Mouse (Mus musculus) olfactory bulb, adult 2 months (tissue): ENCODE measurements at regions not wholly inside any gene's neighbourhood (a gene's known extent, or its start where the extent isn't known, plus 50 kb on each side); places are given as distances from the start of the nearest gene placed in this dataset.

Experiments used
- H3K27ac ChIP-seq: fragments of 200-500 bp; 2 replicates; pipeline ENCODE4 v1.5.1; 2012; ENCODE audit warnings: low read depth, low read length; ENCODE audit not compliant: insufficient read depth
- H3K4me1 ChIP-seq: fragments of 200-500 bp; 2 replicates; pipeline ENCODE4 v1.6.1; 2012; ENCODE audit warnings: low read length; ENCODE audit not compliant: control insufficient read depth, insufficient read depth
- H3K4me3 ChIP-seq: fragments of 200-500 bp; 2 replicates; pipeline ENCODE4 v1.5.1; 2012; ENCODE audit warnings: mild to moderate bottlenecking, low read depth, low read length, moderate library complexity; ENCODE audit not compliant: insufficient read depth
- CTCF ChIP-seq: fragments of 200-500 bp; IDR thresholded peaks from 2 replicates; pipeline ENCODE4 v1.5.1; 2012; ENCODE audit warnings: low read depth, mild to moderate bottlenecking, low read length, moderate library complexity; ENCODE audit not compliant: insufficient read depth
- POLR2A ChIP-seq: fragments of 200-500 bp; IDR thresholded peaks from 2 replicates; pipeline ENCODE4 v1.6.1; 2012; ENCODE audit warnings: mild to moderate bottlenecking, low read depth, low read length, moderate library complexity; ENCODE audit not compliant: insufficient read depth
- WGBS: fragments of 180-500 bp; shearing (Covaris S2); methylation state at CpG from one replicate; pipeline ENCODE4 v1.1.7; 2018; 5-methylcytosine and 5-hydroxymethylcytosine counted together

GRCm38 (mm10) chr7:75360874-75361273, 51.8 kb upstream of the Sv2b start:
- TF ChIP-seq POLR2A, result no peak
- TF ChIP-seq CTCF, result no peak
- no peak overlapping the region for H3K4me3 ChIP-seq
- WGBS, result 39% methylated on average over 6 of the region's 6 CpGs

DNA sequence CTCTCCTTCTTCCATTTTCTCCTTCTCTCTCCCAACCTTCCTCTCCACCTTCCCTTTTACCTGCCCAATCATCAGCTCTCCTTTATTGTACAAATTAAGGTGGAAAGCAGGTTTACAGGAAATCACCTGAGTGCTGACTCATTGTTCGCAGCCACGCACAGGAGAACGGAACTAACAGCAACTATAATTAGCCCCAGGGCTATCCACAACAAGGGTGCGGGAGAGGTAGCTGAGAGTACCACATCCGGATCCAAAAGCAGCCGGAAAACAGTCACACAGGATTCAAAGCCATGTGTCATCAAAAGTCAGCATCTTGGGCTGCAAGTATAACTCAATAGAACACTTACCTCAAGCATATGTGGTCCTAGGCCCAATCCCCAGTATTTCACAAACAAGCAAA, 53.5 kb upstream of the Sv2b start:
- 89% methylated on average over 6 of the region's 6 CpGs for WGBS
- H3K4me1 ChIP-seq, result no peaks in the 10 kb centered on the region
- no peak overlapping the region for H3K27ac ChIP-seq
- no peak overlapping the region for H3K4me3 ChIP-seq
- TF ChIP-seq POLR2A (no peak), CTCF (no peak)

More at GRCm38 (mm10) chr7:75360874-75361273, 51.8 kb upstream of the Sv2b start:
- Histone ChIP-seq H3K27ac (no peak overlapping the region), H3K4me1 (no peaks in the 10 kb centered on the region)

GRCm38 (mm10) chr7:75365480-75365879, 56.4 kb upstream of the Sv2b start:
- Histone ChIP-seq H3K4me3 (no peak overlapping the region), H3K4me1 (no peaks in the 10 kb centered on the region), H3K27ac (no peak overlapping the region)
- TF ChIP-seq CTCF (no peak), POLR2A (no peak)
- 77% methylated on average over 3 of the region's 3 CpGs for WGBS

- TF ChIP-seq CTCF (peak; percentile 55), POLR2A (no peak)
- Histone ChIP-seq H3K4me1 (no peaks in the 10 kb centered on the region), H3K4me3 (no peak overlapping the region), H3K27ac (no peak overlapping the region)
- WGBS, result 9% methylated on average over 8 of the region's 8 CpGs
Observed at GRCm38 (mm10) chr7:75366285-75366882, 57.3 kb upstream of the Sv2b start.

GRCm38 (mm10) chr7:75368315-75368714, 59.3 kb upstream of the Sv2b start:
- WGBS, result 91% methylated on average over 9 of the region's 9 CpGs
- TF ChIP-seq CTCF (no peak), POLR2A (no peak)
- Histone ChIP-seq H3K4me1 (no peaks in the 10 kb centered on the region), H3K27ac (no peak overlapping the region), H3K4me3 (no peak overlapping the region)

DNA sequence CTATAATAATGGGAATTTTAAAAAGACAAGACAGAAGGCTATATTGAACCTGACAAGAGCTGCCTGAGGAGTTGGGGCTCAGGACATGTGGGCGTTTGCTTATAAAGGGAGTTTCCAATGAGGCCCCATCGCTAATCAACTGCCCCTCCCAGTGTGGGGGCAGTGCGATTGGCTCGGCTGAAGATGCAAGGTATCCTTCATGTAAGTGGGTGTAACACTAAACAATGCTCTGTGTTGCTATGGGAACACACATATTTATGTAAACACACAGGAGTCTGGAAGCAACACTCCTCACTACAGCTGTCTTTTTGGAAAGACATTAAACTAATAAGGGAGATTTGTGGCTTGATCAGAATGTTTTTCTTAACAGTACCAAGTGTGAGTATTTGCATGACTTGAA, 60.3 kb upstream of the Sv2b start:
- 51% methylated on average over 4 of the region's 4 CpGs for WGBS
- TF ChIP-seq POLR2A (no peak), CTCF (no peak)
- Histone ChIP-seq H3K4me1 (no peaks in the 10 kb centered on the region), H3K4me3 (no peak overlapping the region), H3K27ac (no peak overlapping the region)

DNA sequence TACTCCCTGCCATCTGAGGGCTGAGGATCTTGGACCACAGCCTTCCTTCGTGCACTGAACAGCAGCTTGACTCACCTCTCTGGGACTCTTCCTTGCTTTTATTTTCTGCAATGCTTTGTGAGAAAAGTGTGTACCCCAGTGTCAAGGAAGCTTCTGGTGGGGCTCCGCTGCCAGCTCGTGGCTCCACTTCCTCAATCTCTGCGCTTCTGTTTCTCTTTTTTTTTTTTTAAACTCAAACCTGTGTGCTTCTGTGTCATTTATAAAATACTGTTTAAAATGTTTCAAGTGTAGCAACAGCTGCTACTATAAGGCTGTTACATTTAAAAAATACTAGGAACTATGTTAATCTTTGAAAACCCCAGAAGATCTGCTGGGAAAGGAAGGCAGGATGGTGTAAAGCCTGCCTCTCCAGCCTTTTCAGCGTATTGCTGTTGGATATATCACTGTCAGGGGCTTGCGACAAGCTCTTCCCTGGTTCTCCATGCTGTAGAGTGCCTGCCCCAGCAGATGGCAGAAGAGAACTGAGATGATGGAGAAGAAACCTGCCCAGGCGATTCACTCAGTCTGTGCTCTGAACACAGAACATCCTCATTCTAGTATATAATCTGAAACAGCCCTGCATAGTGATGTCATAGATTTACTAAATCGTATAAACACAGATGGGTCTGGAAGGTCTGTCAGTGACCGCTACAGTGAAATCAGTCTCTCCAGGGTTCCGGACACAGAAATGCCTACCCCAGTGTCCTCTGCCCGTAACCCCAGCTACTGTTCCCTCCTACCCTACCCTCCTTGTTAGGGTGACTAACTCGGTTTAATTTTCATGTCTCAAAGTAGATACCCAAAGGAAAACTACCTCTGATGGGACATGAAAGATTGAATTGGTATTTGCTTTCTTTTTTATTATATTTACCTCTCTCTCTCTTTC, 61.8 kb upstream of the Sv2b start:
- no peak overlapping the region for H3K27ac ChIP-seq
- TF ChIP-seq POLR2A (no peak), CTCF (no peak)
- WGBS, result 50% methylated on average over 12 of the region's 12 CpGs
- no peak overlapping the region for H3K4me3 ChIP-seq
- no peaks in the 10 kb centered on the region for H3K4me1 ChIP-seq

DNA sequence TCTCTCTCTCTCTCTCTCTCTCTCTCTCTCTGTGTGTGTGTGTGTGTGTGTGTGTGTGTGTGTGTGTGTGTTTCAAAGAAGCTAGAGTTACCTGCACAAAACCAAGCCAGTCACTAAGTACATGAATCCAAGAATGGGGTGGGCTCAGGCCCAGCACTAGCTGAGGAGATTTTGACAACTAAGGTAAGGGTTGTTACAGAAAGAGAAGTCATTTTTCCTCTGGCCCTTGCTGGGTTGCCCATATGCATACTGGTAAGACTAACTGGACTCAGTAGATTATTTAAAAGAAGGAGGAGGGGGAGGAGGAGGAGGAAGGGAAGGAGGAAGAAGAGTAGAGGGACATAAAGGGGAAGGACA, 62.4 kb upstream of the Sv2b start:
- no peaks in the 10 kb centered on the region for H3K4me1 ChIP-seq
- no peak for TF ChIP-seq POLR2A
- no peak for TF ChIP-seq CTCF
- no peak overlapping the region for H3K27ac ChIP-seq
- H3K4me3 ChIP-seq, result no peak overlapping the region

DNA sequence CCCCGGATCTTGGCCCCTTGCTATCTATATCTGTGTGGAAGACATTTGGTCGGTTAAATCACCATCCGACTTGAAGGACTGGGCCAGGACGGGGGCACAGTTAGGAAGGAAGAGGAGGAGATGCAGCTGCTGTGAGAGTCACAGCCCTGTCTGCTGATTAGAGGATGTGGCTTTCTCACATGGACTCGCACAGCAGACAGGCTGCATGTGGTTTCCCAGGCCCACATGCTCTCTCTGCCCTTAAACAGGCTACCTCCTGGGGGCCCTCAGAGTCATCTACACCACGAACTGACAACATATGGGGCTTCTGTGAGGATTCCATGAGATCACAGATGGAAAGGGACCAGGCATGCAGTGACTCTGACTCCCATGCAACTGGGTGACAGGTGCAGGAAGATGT, 62.9 kb upstream of the Sv2b start:
- TF ChIP-seq POLR2A (no peak), CTCF (no peak)
- Histone ChIP-seq H3K4me1 (no peaks in the 10 kb centered on the region), H3K27ac (no peak overlapping the region), H3K4me3 (no peak overlapping the region)
- 72% methylated on average over 6 of the region's 6 CpGs for WGBS
